Mouse (Mus musculus): ENCODE results near the gene Pon3.

DNA sequence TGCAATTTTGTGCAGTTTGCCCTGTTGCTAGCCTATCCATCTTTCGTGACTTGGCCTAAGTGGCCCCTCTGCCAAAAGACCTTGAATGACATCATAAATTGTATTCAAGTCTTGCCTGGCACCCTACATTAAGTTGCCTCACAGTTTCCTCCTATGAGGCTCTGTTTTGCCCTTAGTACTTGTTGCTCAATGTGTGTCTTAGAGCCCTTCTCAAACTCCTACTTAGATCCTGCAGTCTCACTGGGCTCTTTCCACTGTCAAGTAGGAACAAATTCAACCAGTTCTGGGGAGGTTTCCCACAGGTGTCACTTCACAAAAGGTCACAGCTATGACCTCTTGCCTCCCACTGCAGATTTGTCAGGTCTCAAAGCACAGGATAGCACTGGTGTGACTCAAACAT, 22.3 kb downstream of the Pon3 start:
- TF ChIP-seq CTCF (IDR thresholded peaks at IDR 0.05; ENCODE audit: extremely low read depth, insufficient read depth, insufficient read length, insufficient replicate concordance), result no peak
- no peak for TF ChIP-seq POLR2A (IDR thresholded peaks at IDR 0.05; ENCODE audit: low read depth, low read length)

Data from spleen, adult 2 months (tissue).